12 mouse cellular contexts compared by ENCODE assay signal in genomic region chr14:55479629-55480028, GRCm38 (mm10). TPM values are rescaled to one million over a fixed set of nuclear protein-coding genes. Genes with fewer than 3 reads are reported as not detected.
DNase-seq lines count a peak whose midpoint lies in the region; ATAC-seq lines count a peak whose summit lies in the region.
"Had no signal": no experiment of that assay in that cellular context is flagged by ENCODE, and none has a peak within 500 bp of the region (broad histone marks: within the 10 kb centered on the region; RNA-seq: fewer than 3 reads in every experiment).

No protein-coding gene starts in this region.

- no peak overlapping the region for H3K9ac ChIP-seq in heart, embryonic 15.5 days
- H3K9ac ChIP-seq in midbrain, embryonic 11.5 days (ENCODE audit: low read length): no peak overlapping the region
- H3K9ac ChIP-seq in midbrain, embryonic 15.5 days: no peak overlapping the region
- no peak overlapping the region for H3K9ac ChIP-seq in limb, embryonic 12.5 days (replicated peaks)
- H3K9ac ChIP-seq in stomach, embryonic 15.5 days: no peak overlapping the region

- H3K4me3 ChIP-seq in heart, embryonic 15.5 days: no peak overlapping the region
- H3K4me3 ChIP-seq in midbrain, embryonic 11.5 days (ENCODE audit: low read depth, low read length): no peak overlapping the region
- H3K4me3 ChIP-seq in midbrain, embryonic 15.5 days: no peak overlapping the region
- no peak overlapping the region; the same call in 1 of the 2 replicates for H3K4me3 ChIP-seq in limb, embryonic 12.5 days (replicated peaks)
- H3K4me3 ChIP-seq in stomach, embryonic 15.5 days (replicated peaks): peak overlapping the region; percentile 70

- H3K27ac ChIP-seq in heart, embryonic 15.5 days: no peak overlapping the region
- H3K27ac ChIP-seq in midbrain, embryonic 11.5 days (ENCODE audit: low read depth, low read length): no peak overlapping the region
- no peak overlapping the region for H3K27ac ChIP-seq in midbrain, embryonic 15.5 days
- H3K27ac ChIP-seq in limb, embryonic 12.5 days: no peak overlapping the region
- no peak overlapping the region for H3K27ac ChIP-seq in stomach, embryonic 15.5 days

- intact Hi-C loops in heart, postnatal 14 days (cut with DNase I): no loop called here
- intact Hi-C loops in left cerebral cortex, postnatal 10 days (cut with DNase I): no loop called here

- 85% methylated on average over 10 of the region's 10 CpGs for WGBS in heart, embryonic 15.5 days
- 92% methylated on average over 10 of the region's 10 CpGs for WGBS in midbrain, embryonic 11.5 days
- 89% methylated on average over 10 of the region's 10 CpGs for WGBS in midbrain, embryonic 15.5 days
- WGBS in limb, embryonic 12.5 days: 92% methylated on average over 10 of the region's 10 CpGs
- WGBS in stomach, embryonic 15.5 days: 88% methylated on average over 10 of the region's 10 CpGs

- peaks cover 13% of the 10 kb centered on the region for H3K4me1 ChIP-seq in heart, embryonic 15.5 days (replicated peaks)
- peaks cover 2% of the 10 kb centered on the region; the same call in 1 of the 2 replicates for H3K4me1 ChIP-seq in midbrain, embryonic 11.5 days (ENCODE audit: control insufficient read depth, insufficient read depth, low read length)
- H3K4me1 ChIP-seq in midbrain, embryonic 15.5 days: no peaks in the 10 kb centered on the region
- peaks cover 9% of the 10 kb centered on the region; the same call in 1 of the 2 replicates for H3K4me1 ChIP-seq in limb, embryonic 12.5 days (replicated peaks)
- H3K4me1 ChIP-seq in stomach, embryonic 15.5 days: no peaks in the 10 kb centered on the region; the same call in 1 of the 2 replicates

- peak overlapping the region; percentile 81; the same call in 1 of the 2 replicates for H3K4me2 ChIP-seq in heart, embryonic 15.5 days
- H3K4me2 ChIP-seq in midbrain, embryonic 11.5 days: peak overlapping the region; percentile 63; the same call in 1 of the 2 replicates
- H3K4me2 ChIP-seq in midbrain, embryonic 15.5 days: no peak overlapping the region
- H3K4me2 ChIP-seq in limb, embryonic 12.5 days: peak overlapping the region; percentile 59; the same call in 1 of the 2 replicates
- H3K4me2 ChIP-seq in stomach, embryonic 15.5 days: peak overlapping the region; percentile 69

- peaks cover 10% of the 10 kb centered on the region; the same call in 1 of the 2 replicates for H3K36me3 ChIP-seq in heart, embryonic 15.5 days
- H3K36me3 ChIP-seq in midbrain, embryonic 11.5 days (ENCODE audit: control insufficient read depth, insufficient read depth, low read length): no peaks in the 10 kb centered on the region
- no peaks in the 10 kb centered on the region for H3K36me3 ChIP-seq in midbrain, embryonic 15.5 days (replicated peaks)
- H3K36me3 ChIP-seq in limb, embryonic 12.5 days: peaks cover 7% of the 10 kb centered on the region; the same call in 1 of the 2 replicates
- 0 out of 2 replicates have a peak, but pooled peaks cover 9% of the 10 kb centered on the region for H3K36me3 ChIP-seq in stomach, embryonic 15.5 days

- no peaks in the 10 kb centered on the region for H3K9me3 ChIP-seq in heart, embryonic 15.5 days (replicated peaks)
- no peaks in the 10 kb centered on the region for H3K9me3 ChIP-seq in midbrain, embryonic 11.5 days (ENCODE audit: control insufficient read depth, low read length)
- H3K9me3 ChIP-seq in midbrain, embryonic 15.5 days: no peaks in the 10 kb centered on the region
- no peaks in the 10 kb centered on the region for H3K9me3 ChIP-seq in limb, embryonic 12.5 days
- no peaks in the 10 kb centered on the region for H3K9me3 ChIP-seq in stomach, embryonic 15.5 days

- no peaks in the 10 kb centered on the region for H3K27me3 ChIP-seq in heart, embryonic 15.5 days
- no peaks in the 10 kb centered on the region for H3K27me3 ChIP-seq in midbrain, embryonic 11.5 days (ENCODE audit: control insufficient read depth, insufficient read depth, low read length)
- no peaks in the 10 kb centered on the region for H3K27me3 ChIP-seq in midbrain, embryonic 15.5 days (replicated peaks)
- no peaks in the 10 kb centered on the region for H3K27me3 ChIP-seq in limb, embryonic 12.5 days
- H3K27me3 ChIP-seq in stomach, embryonic 15.5 days (replicated peaks): no peaks in the 10 kb centered on the region

- no peak for DNase-seq in heart, postnatal 14 days
- DNase-seq in midbrain, embryonic 11.5 days (ENCODE audit: low spot score, missing footprints): peak; percentile 77
- DNase-seq in left cerebral cortex, postnatal 10 days (ENCODE audit: extremely low spot score in 1 of 2, low spot score in 2 of 2): no peak
- no peak for DNase-seq in cerebellum, postnatal 36 days

- no peak for ATAC-seq in heart, embryonic 15.5 days (replicated peaks; ENCODE audit: insufficient number of reproducible peaks, insufficient read depth, low FRiP score, low read depth)
- ATAC-seq in midbrain, embryonic 11.5 days (ENCODE audit: low FRiP score): no peak
- ATAC-seq in midbrain, embryonic 15.5 days (replicated peaks): no peak
- ATAC-seq in limb, embryonic 12.5 days (ENCODE audit: insufficient number of reproducible peaks, insufficient read depth, low FRiP score, low TSS enrichment, low read depth): no peak
- no peak for ATAC-seq in stomach, embryonic 15.5 days (ENCODE audit: insufficient read depth, low FRiP score, low read depth)

RNA-seq across cellular contexts. Expression of gene Dhrs4, which starts 1.1 kb away (rescaled TPM):
- polyA plus RNA-seq in heart, embryonic 15.5 days (2015; fragmentation: Nextera tagmentation; extraction: Ambion mirVana): 60.7 and 69.5 TPM in 2 replicates
- total RNA-seq in heart, postnatal 14 days (2021): 100 to 1,000 TPM; 129 to 134 TPM
- 33.9 and 34.8 TPM in 2 replicates for polyA plus RNA-seq in midbrain, embryonic 11.5 days (2014; fragmentation: Nextera tagmentation; extraction: Ambion mirVana)
- 20.8 and 21.6 TPM in 2 replicates for polyA plus RNA-seq in midbrain, embryonic 15.5 days (2015; fragmentation: Nextera tagmentation; extraction: Ambion mirVana)
- polyA plus RNA-seq in limb, embryonic 12.5 days (2016; fragmentation: Nextera tagmentation; extraction: Ambion mirVana): 83.2 and 86.9 TPM in 2 replicates
- 121 TPM in 2 replicates for polyA plus RNA-seq in stomach, embryonic 15.5 days (2015; fragmentation: Nextera tagmentation; extraction: Ambion mirVana)
- 10 to 100 TPM; 11.6 to 12.9 TPM for total RNA-seq in left cerebral cortex, postnatal 10 days (2021)

RNA-seq across cellular contexts. Expression of gene Carmil3, which starts 10.8 kb away (rescaled TPM):
- 1.1 and 1.8 TPM in 2 replicates for polyA plus RNA-seq in heart, embryonic 15.5 days (2015; fragmentation: Nextera tagmentation; extraction: Ambion mirVana)
- 1 to 10 TPM; 2.5 to 5.5 TPM for total RNA-seq in heart, postnatal 14 days (2021)
- 8.6 and 9.7 TPM in 2 replicates for polyA plus RNA-seq in midbrain, embryonic 11.5 days (2014; fragmentation: Nextera tagmentation; extraction: Ambion mirVana)
- 32.4 and 36.1 TPM in 2 replicates for polyA plus RNA-seq in midbrain, embryonic 15.5 days (2015; fragmentation: Nextera tagmentation; extraction: Ambion mirVana)
- 3.7 and 5.1 TPM in 2 replicates for polyA plus RNA-seq in limb, embryonic 12.5 days (2016; fragmentation: Nextera tagmentation; extraction: Ambion mirVana)
- 2.1 and 2.2 TPM in 2 replicates for polyA plus RNA-seq in stomach, embryonic 15.5 days (2015; fragmentation: Nextera tagmentation; extraction: Ambion mirVana)
- 100 to 1,000 TPM; 105 to 109 TPM for total RNA-seq in left cerebral cortex, postnatal 10 days (2021)
- total RNA-seq: neutrophil, adult 5-6 weeks had no signal
- polyA plus RNA-seq: activated CD4-positive, CD25-positive, alpha-beta regulatory T cell, adult 4 months had no signal

RNA-seq across cellular contexts. Expression of gene Cpne6, which starts 30.6 kb away (rescaled TPM):
- 0.30 and 0.34 TPM in 2 replicates for polyA plus RNA-seq in heart, embryonic 15.5 days (2015; fragmentation: Nextera tagmentation; extraction: Ambion mirVana)
- not detected for total RNA-seq in heart, postnatal 14 days (2021)
- 0.23 and 0.26 TPM in 2 replicates for polyA plus RNA-seq in midbrain, embryonic 11.5 days (2014; fragmentation: Nextera tagmentation; extraction: Ambion mirVana)
- polyA plus RNA-seq in midbrain, embryonic 15.5 days (2015; fragmentation: Nextera tagmentation; extraction: Ambion mirVana): 1.9 and 2.1 TPM in 2 replicates
- 0.32 and 0.35 TPM in 2 replicates for polyA plus RNA-seq in limb, embryonic 12.5 days (2016; fragmentation: Nextera tagmentation; extraction: Ambion mirVana)
- 0.23 and 0.42 TPM in 2 replicates for polyA plus RNA-seq in stomach, embryonic 15.5 days (2015; fragmentation: Nextera tagmentation; extraction: Ambion mirVana)
- total RNA-seq in left cerebral cortex, postnatal 10 days (2021): 100 to 1,000 TPM; 176 to 200 TPM
- total RNA-seq: common myeloid progenitor, adult 5-6 weeks; neutrophil, adult 5-6 weeks had no signal
- polyA plus RNA-seq: activated CD4-positive, CD25-positive, alpha-beta regulatory T cell, adult 4 months had no signal

RNA-seq across cellular contexts. Expression of gene Nrl, which starts 45.2 kb away (rescaled TPM):
- not detected in 2 replicates for polyA plus RNA-seq in heart, embryonic 15.5 days (2015; fragmentation: Nextera tagmentation; extraction: Ambion mirVana)
- not detected for total RNA-seq in heart, postnatal 14 days (2021)
- not detected in 2 replicates for polyA plus RNA-seq in midbrain, embryonic 11.5 days (2014; fragmentation: Nextera tagmentation; extraction: Ambion mirVana)
- 0.15 and 0.17 TPM in 2 replicates for polyA plus RNA-seq in midbrain, embryonic 15.5 days (2015; fragmentation: Nextera tagmentation; extraction: Ambion mirVana)
- polyA plus RNA-seq in limb, embryonic 12.5 days (2016; fragmentation: Nextera tagmentation; extraction: Ambion mirVana): not detected in 2 replicates
- not detected in 2 replicates for polyA plus RNA-seq in stomach, embryonic 15.5 days (2015; fragmentation: Nextera tagmentation; extraction: Ambion mirVana)
- total RNA-seq in left cerebral cortex, postnatal 10 days (2021): under 1 TPM; 0.18 to 0.49 TPM
- total RNA-seq: common myeloid progenitor, adult 5-6 weeks; neutrophil, adult 5-6 weeks had no signal
- polyA plus RNA-seq: large intestine, adult 2 months had no signal
